Mouse (Mus musculus) limb, embryonic 10.5 days (tissue): ENCODE results near the gene Brix1. TPM values are rescaled to one million over a fixed set of nuclear protein-coding genes. Genes with fewer than 3 reads are reported as not detected.

ENCODE experiments used
- DNase-seq: peaks from one replicate; pipeline ENCODE4 v3.0.0-alpha.2; 2017; ENCODE audit warnings: low spot score
- H3K27ac ChIP-seq: fragments of 300-500 bp; sonication (generic); 2 replicates; pipeline ENCODE4 v1.5.1; 2016; ENCODE audit warnings: mild to moderate bottlenecking
- H3K27me3 ChIP-seq: fragments of 300-500 bp; sonication (generic); 2 replicates; pipeline ENCODE4 v1.6.1; 2016; ENCODE audit warnings: low read depth, mild to moderate bottlenecking; ENCODE audit not compliant: poor library complexity, severe bottlenecking
- H3K36me3 ChIP-seq: fragments of 300-500 bp; sonication (generic); 2 replicates; pipeline ENCODE4 v1.6.1; 2016; ENCODE audit warnings: mild to moderate bottlenecking, moderate library complexity
- H3K4me1 ChIP-seq: fragments of 300-500 bp; sonication (generic); 2 replicates; pipeline ENCODE4 v1.6.1; 2016
- H3K4me3 ChIP-seq: fragments of 300-500 bp; sonication (generic); 2 replicates; pipeline ENCODE4 v1.5.1; 2016; ENCODE audit warnings: mild to moderate bottlenecking, moderate library complexity
- H3K9me3 ChIP-seq: fragments of 300-500 bp; sonication (generic); replicated peaks from 2 replicates; pipeline ENCODE4 v1.6.1; 2016; ENCODE audit warnings: mild to moderate bottlenecking
- WGBS: fragments of 180-500 bp; shearing (Covaris S2); methylation state at CpG from one replicate; pipeline ENCODE4 v1.1.7; 2016; 5-methylcytosine and 5-hydroxymethylcytosine counted together
- polyA plus RNA-seq: library from polyadenylated mRNA; unstranded; fragments of >200 nt; fragmentation: Nextera tagmentation; extraction: Ambion mirVana; gene quantifications from 2 replicates; pipeline ENCODE4 v1.2.1, GENCODE M21; 2016

Gene Brix1
- polyA plus RNA-seq, 1 experiment from 2014 or later, result 144 TPM

- H3K4me1 ChIP-seq, result no peaks in the 10 kb centered on the region
- no peak for DNase-seq
Measured at GRCm38 (mm10) chr15:10436893-10437292, 48.9 kb downstream of the Brix1 start.

GRCm38 (mm10) chr15:10426545-10427266 is 59.0 kb downstream of the Brix1 start:
- 93% methylated on average over 13 of the region's 13 CpGs for WGBS
- Histone ChIP-seq H3K36me3 (no peaks in the 10 kb centered on the region), H3K9me3 (no peaks in the 10 kb centered on the region), H3K4me1 (no peaks in the 10 kb centered on the region), H3K27ac (no peak overlapping the region), H3K4me3 (no peak overlapping the region), H3K27me3 (no peaks in the 10 kb centered on the region)
- no peak for DNase-seq

More at GRCm38 (mm10) chr15:10436893-10437292, 48.9 kb downstream of the Brix1 start:
- Histone ChIP-seq H3K36me3 (0 out of 2 replicates have a peak, but pooled peaks cover 2% of the 10 kb centered on the region), H3K4me3 (no peak overlapping the region), H3K9me3 (no peaks in the 10 kb centered on the region), H3K27me3 (no peaks in the 10 kb centered on the region), H3K27ac (no peak overlapping the region)
- 92% methylated on average over 1 of the region's 1 CpGs for WGBS

- WGBS, result 90% methylated on average over 6 of the region's 6 CpGs
Measured at GRCm38 (mm10) chr15:10426124-10426523, 59.6 kb downstream of the Brix1 start.

More at GRCm38 (mm10) chr15:10426124-10426523, 59.6 kb downstream of the Brix1 start:
- no peaks in the 10 kb centered on the region for H3K9me3 ChIP-seq
- H3K4me1 ChIP-seq, result no peaks in the 10 kb centered on the region
- no peak overlapping the region for H3K4me3 ChIP-seq
- no peak overlapping the region for H3K27ac ChIP-seq
- no peaks in the 10 kb centered on the region for H3K36me3 ChIP-seq
- no peaks in the 10 kb centered on the region for H3K27me3 ChIP-seq
- DNase-seq, result no peak

Other genes with a start within 250 kb of the Brix1 start
- gene Gm21973, start 160.6 kb downstream of the Brix1 start, polyA plus RNA-seq, result not detected in 2 replicates
- gene Agxt2, start 127.4 kb downstream of the Brix1 start, polyA plus RNA-seq, result not detected in 2 replicates
- gene Dnajc21, start 15.4 kb downstream of the Brix1 start, polyA plus RNA-seq, result 13.0 and 13.2 TPM in 2 replicates
- gene Rad1, start 71 bp upstream of the Brix1 start, polyA plus RNA-seq, result 53.5 and 53.8 TPM in 2 replicates
- 0.13 TPM in 1 of 2 replicates, not detected in the other for gene Ttc23l, start 72.7 kb upstream of the Brix1 start, polyA plus RNA-seq
- gene Rai14, start 228.7 kb upstream of the Brix1 start, polyA plus RNA-seq, result 50.5 and 64.8 TPM in 2 replicates